ENCODE assay signal across 14 mouse cellular contexts in genomic region chr8:122635878-122636802, GRCm38 (mm10). TPM values are rescaled to one million over a fixed set of nuclear protein-coding genes. Genes with fewer than 3 reads are reported as not detected.
DNase-seq lines count a peak whose midpoint lies in the region; ATAC-seq lines count a peak whose summit lies in the region.
"Had no signal": no experiment of that assay in that cellular context is flagged by ENCODE, and none has a peak within 500 bp of the region (broad histone marks: within the 10 kb centered on the region; RNA-seq: fewer than 3 reads in every experiment).

No protein-coding gene starts in this region.

- WGBS in liver, embryonic 16.5 days (ENCODE audit: insufficient replicate concordance) = 36% methylated on average over 14 of the region's 14 CpGs

- H3K4me2 ChIP-seq in liver, embryonic 16.5 days (ENCODE audit: low read depth, low read length) = peak overlapping the region; percentile 44

- no peaks in the 10 kb centered on the region for H3K9me3 ChIP-seq in liver, embryonic 16.5 days (replicated peaks; ENCODE audit: control insufficient read depth, low read length)
- H3K9me3 ChIP-seq: hindbrain, embryonic 10.5 days had no signal

- ATAC-seq in liver, embryonic 16.5 days (ENCODE audit: low read depth) = peak; percentile 90

- H3K9ac ChIP-seq in liver, embryonic 16.5 days (ENCODE audit: low read depth, low read length) = peak overlapping the region; percentile 24

- DNase-seq in embryo, embryonic 10 days (ENCODE audit: low spot score) = peak; percentile 22
- no peak for DNase-seq in embryo, embryonic 9.5 days (ENCODE audit: extremely low spot score)
- DNase-seq in urinary bladder, postnatal 14 days (ENCODE audit: low spot score) = peak; percentile 72
- DNase-seq in urinary bladder, postnatal 10 days (ENCODE audit: low spot score) = no peak
- no peak for DNase-seq in layer of hippocampus, postnatal 36 days
- no peak for DNase-seq in retina, postnatal 1 day
- no peak for DNase-seq in spleen, postnatal 14 days (ENCODE audit: low spot score in 2 of 2)
- DNase-seq: layer of hippocampus, adult 9-11 months had no signal

- H3K4me3 ChIP-seq in liver, embryonic 16.5 days (ENCODE audit: low read depth, low read length) = no peak overlapping the region
- H3K4me3 ChIP-seq: hindbrain, embryonic 10.5 days had no signal

- peak overlapping the region; percentile 88 for H3K27ac ChIP-seq in liver, embryonic 16.5 days (ENCODE audit: low read length)
- H3K27ac ChIP-seq: hindbrain, embryonic 10.5 days; macrophage had no signal

- H3K27me3 ChIP-seq in liver, embryonic 16.5 days (ENCODE audit: control insufficient read depth, insufficient read depth, low read depth, low read length) = no peaks in the 10 kb centered on the region

- H3K36me3 ChIP-seq in liver, embryonic 16.5 days (ENCODE audit: control insufficient read depth, insufficient read depth) = peaks cover 5% of the 10 kb centered on the region; the same call in 1 of the 2 replicates

- peaks cover 23% of the 10 kb centered on the region for H3K4me1 ChIP-seq in liver, embryonic 16.5 days (ENCODE audit: control insufficient read depth, low read depth, low read length)

RNA-seq across cellular contexts. Expression of gene Pabpn1l, which starts 13.6 kb away (rescaled TPM):
- not detected in 2 replicates for polyA plus RNA-seq in liver, embryonic 16.5 days (2015; fragmentation: Nextera tagmentation; extraction: Ambion mirVana)
- under 1 TPM in 1 of 2 experiments, not detected in 1; 0.35 TPM for total RNA-seq in layer of hippocampus, postnatal 36 days (2021)
- total RNA-seq: adrenal gland, postnatal 4 days; gastrocnemius, adult 18-20 months had no signal
- polyA plus RNA-seq: embryonic facial prominence, embryonic 11.5 days; hindbrain, embryonic 10.5 days; macrophage had no signal

RNA-seq across cellular contexts. Expression of gene Trappc2l, which starts 24.7 kb away (rescaled TPM):
- 21.5 and 22.8 TPM in 2 replicates for polyA plus RNA-seq in liver, embryonic 16.5 days (2015; fragmentation: Nextera tagmentation; extraction: Ambion mirVana)
- 10 to 100 TPM; 79.1 to 87.3 TPM for total RNA-seq in layer of hippocampus, postnatal 36 days (2021)

RNA-seq across cellular contexts. Expression of gene Galns, which starts 24.9 kb away (rescaled TPM):
- 8.1 and 8.6 TPM in 2 replicates for polyA plus RNA-seq in liver, embryonic 16.5 days (2015; fragmentation: Nextera tagmentation; extraction: Ambion mirVana)
- 10 to 100 TPM in 1 of 2 experiments, 1 to 10 TPM in 1; 9.5 to 11.4 TPM for total RNA-seq in layer of hippocampus, postnatal 36 days (2021)

RNA-seq across cellular contexts. Expression of gene Aprt, which starts 59.4 kb away (rescaled TPM):
- 196 and 204 TPM in 2 replicates for polyA plus RNA-seq in liver, embryonic 16.5 days (2015; fragmentation: Nextera tagmentation; extraction: Ambion mirVana)
- total RNA-seq in layer of hippocampus, postnatal 36 days (2021) = 10 to 100 TPM; 61.5 to 65.4 TPM

Comparison
In these comparisons a context has a peak if more than half of its experiments do, and no peak if none do; other contexts are left out.
1. DNase-seq: peak in embryo, embryonic 10 days (single experiment) and urinary bladder, postnatal 14 days (single experiment); none in embryo, embryonic 9.5 days (single experiment), urinary bladder, postnatal 10 days (single experiment), layer of hippocampus, postnatal 36 days (0 of 2), retina, postnatal 1 day (single experiment) and spleen, postnatal 14 days (0 of 2).